11 mouse cellular contexts compared by ENCODE assay signal in the genomic region with DNA sequence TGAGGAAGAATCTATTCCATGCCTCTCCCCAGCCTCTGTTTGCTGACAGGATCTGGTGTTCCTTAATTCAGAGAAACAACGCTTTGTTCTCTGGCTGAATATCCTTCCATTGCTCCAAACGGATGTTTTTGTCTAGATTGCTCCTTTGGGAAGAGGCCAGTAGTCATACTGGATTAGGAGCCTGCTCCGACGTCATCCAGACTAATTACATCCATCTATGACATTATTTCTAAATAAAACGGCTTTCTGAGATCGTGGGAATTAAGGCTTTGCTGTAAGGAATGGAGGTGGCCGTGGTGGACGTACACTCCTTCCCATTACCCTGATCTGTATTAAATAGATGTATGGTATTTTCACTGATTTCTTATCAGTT. TPM values are rescaled to one million over a fixed set of nuclear protein-coding genes. Genes with fewer than 3 reads are reported as not detected.
DNase-seq lines count a peak whose midpoint lies in the region; ATAC-seq and TF ChIP-seq lines count a peak whose summit lies in the region.
"Had no signal": no experiment of that assay in that cellular context is flagged by ENCODE, and none has a peak within 500 bp of the region (broad histone marks: within the 10 kb centered on the region; RNA-seq: fewer than 3 reads in every experiment).

No protein-coding gene starts in this region.

- no peak overlapping the region for H3K27ac ChIP-seq in intestine, embryonic 14.5 days (ENCODE audit: low read depth)
- no peak overlapping the region for H3K27ac ChIP-seq in intestine, postnatal 0 days (ENCODE audit: low read depth, low read length)
- H3K27ac ChIP-seq in ES-Bruce4 (ENCODE audit: insufficient read depth, low read length) = peak overlapping the region; percentile 19
- H3K27ac ChIP-seq in forebrain, embryonic 14.5 days (ENCODE audit: low read depth, low read length) = no peak overlapping the region
- no peak overlapping the region for H3K27ac ChIP-seq in hindbrain, embryonic 16.5 days (ENCODE audit: low read depth, low read length)
- H3K27ac ChIP-seq: limb, embryonic 13.5 days had no signal

- H3K4me3 ChIP-seq in intestine, embryonic 14.5 days (ENCODE audit: low read depth, low read length) = no peak overlapping the region
- no peak overlapping the region for H3K4me3 ChIP-seq in intestine, postnatal 0 days (ENCODE audit: low read depth, low read length)
- H3K4me3 ChIP-seq in ES-Bruce4 (ENCODE audit: low read depth, low read length) = peak overlapping the region; percentile 26; the same call in 1 of the 2 replicates
- H3K4me3 ChIP-seq in forebrain, embryonic 14.5 days (ENCODE audit: low read depth, low read length) = no peak overlapping the region
- H3K4me3 ChIP-seq in hindbrain, embryonic 16.5 days (ENCODE audit: low read length) = no peak overlapping the region
- H3K4me3 ChIP-seq: limb, embryonic 13.5 days had no signal

- H3K9me3 ChIP-seq in intestine, embryonic 14.5 days (ENCODE audit: control insufficient read depth, low read length) = no peaks in the 10 kb centered on the region
- H3K9me3 ChIP-seq in intestine, postnatal 0 days (ENCODE audit: control insufficient read depth) = no peaks in the 10 kb centered on the region
- no peaks in the 10 kb centered on the region for H3K9me3 ChIP-seq in ES-Bruce4 (replicated peaks; ENCODE audit: control insufficient read depth, insufficient read depth, low read length, poor library complexity, severe bottlenecking)
- no peaks in the 10 kb centered on the region for H3K9me3 ChIP-seq in forebrain, embryonic 14.5 days (replicated peaks; ENCODE audit: control insufficient read depth, low read length)
- H3K9me3 ChIP-seq in hindbrain, embryonic 16.5 days (ENCODE audit: control insufficient read depth, low read length) = no peaks in the 10 kb centered on the region
- H3K9me3 ChIP-seq: limb, embryonic 13.5 days had no signal

- peak; percentile 54 for DNase-seq in intestine, embryonic 14.5 days (ENCODE audit: low spot score)
- peak; percentile 54 for DNase-seq in forebrain, embryonic 14.5 days (ENCODE audit: low spot score)
- DNase-seq in adipocyte (ENCODE audit: low spot score) = no peak
- DNase-seq in gastrocnemius, postnatal 10 days = no peak
- DNase-seq: cerebellum, adult 9-11 months had no signal

- TF ChIP-seq CTCF in intestine, postnatal 0 days (IDR thresholded peaks at IDR 0.05; ENCODE audit: low read depth) = no peak
- no peak for TF ChIP-seq CTCF in ES-Bruce4 (IDR thresholded peaks at IDR 0.05; ENCODE audit: low read depth, low read length)

- ATAC-seq in intestine, embryonic 14.5 days (replicated peaks; ENCODE audit: low FRiP score, low TSS enrichment, low read depth) = no peak
- no peak for ATAC-seq in intestine, postnatal 0 days
- ATAC-seq in forebrain, embryonic 14.5 days = peak; percentile 31; the same call in 1 of the 2 replicates
- ATAC-seq in hindbrain, embryonic 16.5 days = no peak
- ATAC-seq in megakaryocyte progenitor cell, adult 5-6 weeks (replicated peaks; ENCODE audit: poor library complexity) = no peak

- 0 out of 2 replicates have a peak, but pooled peaks cover 3% of the 10 kb centered on the region for H3K4me1 ChIP-seq in intestine, embryonic 14.5 days (replicated peaks; ENCODE audit: control insufficient read depth, insufficient read depth, low read length)
- H3K4me1 ChIP-seq in intestine, postnatal 0 days (replicated peaks; ENCODE audit: control insufficient read depth, insufficient read depth, low read length) = no peaks in the 10 kb centered on the region
- no peaks in the 10 kb centered on the region for H3K4me1 ChIP-seq in ES-Bruce4 (ENCODE audit: control insufficient read depth, insufficient read depth, low read length)
- no peaks in the 10 kb centered on the region; the same call in 1 of the 2 replicates for H3K4me1 ChIP-seq in forebrain, embryonic 14.5 days (ENCODE audit: control insufficient read depth, insufficient read depth, low read length)
- H3K4me1 ChIP-seq in hindbrain, embryonic 16.5 days (ENCODE audit: control insufficient read depth, insufficient read depth, low read depth, low read length) = no peaks in the 10 kb centered on the region; the same call in 1 of the 2 replicates

- no peak for TF ChIP-seq POLR2A in ES-Bruce4 (IDR thresholded peaks at IDR 0.05; ENCODE audit: insufficient read depth, low read length)

- H3K27me3 ChIP-seq in intestine, embryonic 14.5 days (replicated peaks; ENCODE audit: control insufficient read depth, insufficient read depth, low read length) = no peaks in the 10 kb centered on the region
- no peaks in the 10 kb centered on the region for H3K27me3 ChIP-seq in intestine, postnatal 0 days (replicated peaks; ENCODE audit: control insufficient read depth, insufficient read depth, low read length)
- H3K27me3 ChIP-seq in ES-Bruce4 (ENCODE audit: control insufficient read depth, insufficient read depth, low read length, poor library complexity, severe bottlenecking) = no peaks in the 10 kb centered on the region
- no peaks in the 10 kb centered on the region for H3K27me3 ChIP-seq in forebrain, embryonic 14.5 days (replicated peaks; ENCODE audit: control insufficient read depth, insufficient read depth, low read length)
- H3K27me3 ChIP-seq in hindbrain, embryonic 16.5 days (replicated peaks; ENCODE audit: control insufficient read depth, insufficient read depth, low read length) = no peaks in the 10 kb centered on the region

- H3K9ac ChIP-seq in intestine, embryonic 14.5 days (ENCODE audit: low read length) = no peak overlapping the region
- H3K9ac ChIP-seq in intestine, postnatal 0 days (ENCODE audit: low read depth, low read length) = no peak overlapping the region
- H3K9ac ChIP-seq in ES-Bruce4 (ENCODE audit: low read depth, poor library complexity, severe bottlenecking) = 0 out of 2 replicates have a peak overlapping the region, but pooled peaks have one; percentile 42
- no peak overlapping the region for H3K9ac ChIP-seq in forebrain, embryonic 14.5 days (ENCODE audit: low read length)
- H3K9ac ChIP-seq in hindbrain, embryonic 16.5 days (ENCODE audit: low read depth, low read length) = no peak overlapping the region
- H3K9ac ChIP-seq: limb, embryonic 13.5 days had no signal

- TF ChIP-seq EP300 in ES-Bruce4 (IDR thresholded peaks at IDR 0.05; ENCODE audit: insufficient read depth, low read depth, low read length) = no peak

- 35% methylated on average over 8 of the region's 8 CpGs for WGBS in intestine, embryonic 14.5 days
- 42% methylated on average over 8 of the region's 8 CpGs for WGBS in intestine, postnatal 0 days
- 22% methylated on average over 8 of the region's 8 CpGs for WGBS in forebrain, embryonic 14.5 days
- 37% methylated on average over 8 of the region's 8 CpGs for WGBS in hindbrain, embryonic 16.5 days

- H3K4me2 ChIP-seq in intestine, embryonic 14.5 days (ENCODE audit: low read length) = no peak overlapping the region
- H3K4me2 ChIP-seq in intestine, postnatal 0 days (replicated peaks; ENCODE audit: low read depth) = no peak overlapping the region
- H3K4me2 ChIP-seq in forebrain, embryonic 14.5 days (ENCODE audit: low read length) = 0 out of 2 replicates have a peak overlapping the region, but pooled peaks have one; percentile 9
- peak overlapping the region; percentile 2; the same call in 1 of the 2 replicates for H3K4me2 ChIP-seq in hindbrain, embryonic 16.5 days (ENCODE audit: low read length)
- H3K4me2 ChIP-seq: limb, embryonic 13.5 days had no signal

- no peaks in the 10 kb centered on the region for H3K36me3 ChIP-seq in intestine, embryonic 14.5 days (ENCODE audit: control insufficient read depth, insufficient read depth, low read length)
- H3K36me3 ChIP-seq in intestine, postnatal 0 days (ENCODE audit: control insufficient read depth, insufficient read depth) = no peaks in the 10 kb centered on the region
- H3K36me3 ChIP-seq in ES-Bruce4 (ENCODE audit: control insufficient read depth, insufficient read depth, low read length, poor library complexity, severe bottlenecking) = no peaks in the 10 kb centered on the region
- H3K36me3 ChIP-seq in forebrain, embryonic 14.5 days (ENCODE audit: control insufficient read depth, insufficient read depth, low read length) = no peaks in the 10 kb centered on the region
- H3K36me3 ChIP-seq in hindbrain, embryonic 16.5 days (ENCODE audit: control insufficient read depth, insufficient read depth, low read length) = no peaks in the 10 kb centered on the region
- H3K36me3 ChIP-seq: limb, embryonic 13.5 days had no signal

RNA-seq across cellular contexts. Expression of gene Morf4l1, which starts 10.3 kb away (rescaled TPM):
- 414 and 456 TPM in 2 replicates for polyA plus RNA-seq in intestine, embryonic 14.5 days (2014; fragmentation: Nextera tagmentation; extraction: Ambion mirVana)
- 215 and 227 TPM in 2 replicates for polyA plus RNA-seq in intestine, postnatal 0 days (2015; fragmentation: Nextera tagmentation; extraction: Ambion mirVana)
- polyA plus RNA-seq in ES-Bruce4 (2011; ENCODE audit: insufficient read depth, insufficient read length, low read depth, missing spikeins) = 647 and 696 TPM in 2 replicates
- 546 and 597 TPM in 2 replicates for polyA plus RNA-seq in forebrain, embryonic 14.5 days (2014; fragmentation: Nextera tagmentation; extraction: Ambion mirVana)
- polyA plus RNA-seq in hindbrain, embryonic 16.5 days (2015; fragmentation: Nextera tagmentation; extraction: Ambion mirVana) = 538 and 570 TPM in 2 replicates
- total RNA-seq in megakaryocyte progenitor cell, adult 5-6 weeks (2015) = 366 and 378 TPM in 2 replicates
- 192 and 278 TPM in 2 replicates for total RNA-seq in megakaryocyte progenitor cell, adult 5-6 weeks (2017)
- total RNA-seq in gastrocnemius, postnatal 10 days (2021) = 100 to 1,000 TPM; 196 to 198 TPM

RNA-seq across cellular contexts. Expression of gene Adamts7, which starts 38.0 kb away (rescaled TPM):
- 18.7 and 20.7 TPM in 2 replicates for polyA plus RNA-seq in intestine, embryonic 14.5 days (2014; fragmentation: Nextera tagmentation; extraction: Ambion mirVana)
- polyA plus RNA-seq in intestine, postnatal 0 days (2015; fragmentation: Nextera tagmentation; extraction: Ambion mirVana) = 2.5 TPM in 2 replicates
- 4.2 and 4.7 TPM in 2 replicates for polyA plus RNA-seq in ES-Bruce4 (2011; ENCODE audit: insufficient read depth, insufficient read length, low read depth, missing spikeins)
- 9.4 and 9.7 TPM in 2 replicates for polyA plus RNA-seq in forebrain, embryonic 14.5 days (2014; fragmentation: Nextera tagmentation; extraction: Ambion mirVana)
- 4.9 and 9.4 TPM in 2 replicates for polyA plus RNA-seq in hindbrain, embryonic 16.5 days (2015; fragmentation: Nextera tagmentation; extraction: Ambion mirVana)
- total RNA-seq in megakaryocyte progenitor cell, adult 5-6 weeks (2015) = not detected in 2 replicates
- 0.07 TPM in 1 of 2 replicates, not detected in the other for total RNA-seq in megakaryocyte progenitor cell, adult 5-6 weeks (2017)
- total RNA-seq in gastrocnemius, postnatal 10 days (2021) = 1 to 10 TPM; 5.9 to 9.1 TPM
- total RNA-seq: monocyte, adult 5-6 weeks had no signal

Comparison
In these comparisons a context has a peak if more than half of its experiments do, and no peak if none do; other contexts are left out.
1. DNase-seq: peak in intestine, embryonic 14.5 days (single experiment) and forebrain, embryonic 14.5 days (single experiment); none in adipocyte (single experiment) and gastrocnemius, postnatal 10 days (single experiment).
2. H3K4me2 ChIP-seq: peak in forebrain, embryonic 14.5 days (single experiment) and hindbrain, embryonic 16.5 days (single experiment); none in intestine, embryonic 14.5 days (single experiment) and intestine, postnatal 0 days (single experiment).